Mouse (Mus musculus) forebrain, embryonic 14.5 days (tissue): ENCODE measurements around the gene Zfp362. TPM values are rescaled to one million over a fixed set of nuclear protein-coding genes. Genes with fewer than 3 reads are reported as not detected.

ENCODE experiments used
- ATAC-seq: fragments of 200-750 bp; cut with Nextera tagmentation; 2 replicates; pipeline ENCODE4 v1.8.0; 2017; ENCODE audit warnings: mild to moderate bottlenecking, moderate library complexity
- DNase-seq: peaks from one replicate; pipeline ENCODE4 v3.0.0-alpha.2; 2015; ENCODE audit warnings: low spot score
- H3K27ac ChIP-seq: fragments of 300-500 bp; sonication (generic); 2 replicates; pipeline ENCODE4 v1.5.1; 2014; ENCODE audit warnings: low read depth, mild to moderate bottlenecking, control low read depth, low read length, moderate library complexity
- H3K27me3 ChIP-seq: fragments of 300-500 bp; sonication (generic); replicated peaks from 2 replicates; pipeline ENCODE4 v1.6.1; 2014; ENCODE audit warnings: low read length, control low read depth, mixed read lengths; ENCODE audit not compliant: control insufficient read depth, insufficient read depth
- H3K36me3 ChIP-seq: fragments of 300-500 bp; sonication (generic); 2 replicates; pipeline ENCODE4 v1.6.1; 2014; ENCODE audit warnings: low read length, control low read depth; ENCODE audit not compliant: control insufficient read depth, insufficient read depth
- H3K4me1 ChIP-seq: fragments of 300-500 bp; sonication (generic); 2 replicates; pipeline ENCODE4 v1.6.1; 2014; ENCODE audit warnings: antibody characterized with exemption, low read length, control low read depth; ENCODE audit not compliant: control insufficient read depth, insufficient read depth
- H3K4me2 ChIP-seq: fragments of 300-500 bp; sonication (generic); 2 replicates; pipeline ENCODE4 v1.6.1; 2014; ENCODE audit warnings: mild to moderate bottlenecking, control low read depth, low read length
- H3K4me3 ChIP-seq: fragments of 300-500 bp; sonication (generic); 2 replicates; pipeline ENCODE4 v1.5.1; 2014; ENCODE audit warnings: low read depth, low read length, control low read depth
- H3K9ac ChIP-seq: fragments of 300-500 bp; sonication (generic); 2 replicates; pipeline ENCODE4 v1.6.1; 2014; ENCODE audit warnings: mild to moderate bottlenecking, low read length, control low read depth, moderate library complexity
- H3K9me3 ChIP-seq: fragments of 300-500 bp; sonication (generic); replicated peaks from 2 replicates; pipeline ENCODE4 v1.6.1; 2016; ENCODE audit warnings: low read length, control low read depth, mixed read lengths; ENCODE audit not compliant: control insufficient read depth
- WGBS: fragments of 180-500 bp; shearing (Covaris S2); extraction: QIAGEN DNeasy Blood & Tissue Kit; methylation state at CpG from one replicate; pipeline ENCODE4 v1.1.7; 2014; 5-methylcytosine and 5-hydroxymethylcytosine counted together
- polyA plus RNA-seq: library from polyadenylated mRNA; unstranded; fragments of >200 nt; fragmentation: Nextera tagmentation; extraction: Ambion mirVana; gene quantifications from 2 replicates; pipeline ENCODE4 v1.2.1, GENCODE M21; 2014

The Zfp362 gene
- polyA plus RNA-seq, 1 experiment from 2014 or later, result 26.1 TPM

GRCm38 (mm10) chr4:128723431-128723830, 82.4 kb downstream of the Zfp362 start:
- Histone ChIP-seq H3K36me3 (no peaks in the 10 kb centered on the region), H3K27ac (no peak overlapping the region), H3K4me2 (no peak overlapping the region), H3K4me1 (peaks cover 46% of the 10 kb centered on the region), H3K4me3 (no peak overlapping the region), H3K27me3 (no peaks in the 10 kb centered on the region), H3K9me3 (no peaks in the 10 kb centered on the region), H3K9ac (no peak overlapping the region)
- ATAC-seq, result no peak
- whole genome bisulfite sequencing, result 77% methylated on average over 13 of the region's 13 CpGs
- no peak for DNase-seq

Other genes starting within 250 kb of the Zfp362 start
- 3.3 and 4.2 TPM in 2 replicates for gene Zscan20, start 195.9 kb downstream of the Zfp362 start, polyA plus RNA-seq
- gene Tlr12, start 187.4 kb downstream of the Zfp362 start, polyA plus RNA-seq, result 0.83 and 0.91 TPM in 2 replicates
- 33.1 and 35.3 TPM in 2 replicates for gene Phc2, start 151.3 kb downstream of the Zfp362 start, polyA plus RNA-seq
- 0.27 and 0.38 TPM in 2 replicates for gene A3galt2, start 50.7 kb downstream of the Zfp362 start, polyA plus RNA-seq
- gene Trim62, start 77.5 kb upstream of the Zfp362 start, polyA plus RNA-seq, result 9.3 and 10.5 TPM in 2 replicates
- 10.6 and 11.7 TPM in 2 replicates for gene Azin2, start 156.4 kb upstream of the Zfp362 start, polyA plus RNA-seq
- gene Ak2, start 185.9 kb upstream of the Zfp362 start, polyA plus RNA-seq, result 89.2 and 93.6 TPM in 2 replicates